Mouse (Mus musculus): ENCODE results near the gene Paqr5.

- TF ChIP-seq POLR2A (IDR thresholded peaks at IDR 0.05; ENCODE audit: low read depth, low read length) (peak; percentile 67), CTCF (IDR thresholded peaks at IDR 0.05; ENCODE audit: borderline replicate concordance, insufficient read depth, low read length) (no peak)
Observed at GRCm38 (mm10) chr9:61911300-61912128, 115.1 kb downstream of the Paqr5 start.
